Mouse (Mus musculus) lung, embryonic 15.5 days (tissue): ENCODE data around the gene Vps8. TPM values are rescaled to one million over a fixed set of nuclear protein-coding genes. Genes with fewer than 3 reads are reported as not detected.
A peak's percentile ranks its signal among the peaks of the same experiment; 100 is the strongest.

ENCODE experiments used
- ATAC-seq: fragments of 200-750 bp; cut with Nextera tagmentation; 2 replicates; pipeline ENCODE4 v1.8.0; 2017; ENCODE audit warnings: moderate number of reproducible peaks, borderline replicate concordance; ENCODE audit not compliant: low FRiP score, low TSS enrichment; ENCODE audit errors: extremely low read depth
- H3K27ac ChIP-seq: fragments of 300-500 bp; sonication (generic); 2 replicates; pipeline ENCODE4 v1.5.1; 2015; ENCODE audit warnings: moderate library complexity, mild to moderate bottlenecking, inconsistent platforms
- H3K27me3 ChIP-seq: fragments of 300-500 bp; sonication (generic); 2 replicates; pipeline ENCODE4 v1.6.1; 2015; ENCODE audit warnings: inconsistent platforms
- H3K36me3 ChIP-seq: fragments of 300-500 bp; sonication (generic); 2 replicates; pipeline ENCODE4 v1.6.1; 2015; ENCODE audit warnings: inconsistent platforms
- H3K4me1 ChIP-seq: fragments of 300-500 bp; sonication (generic); 2 replicates; pipeline ENCODE4 v1.6.1; 2015; ENCODE audit warnings: inconsistent platforms
- H3K4me2 ChIP-seq: fragments of 300-500 bp; sonication (generic); 2 replicates; pipeline ENCODE4 v1.6.1; 2015; ENCODE audit warnings: inconsistent platforms, mild to moderate bottlenecking, moderate library complexity
- H3K4me3 ChIP-seq: fragments of 300-500 bp; sonication (generic); 2 replicates; pipeline ENCODE4 v1.5.1; 2015; ENCODE audit warnings: mild to moderate bottlenecking, inconsistent platforms
- H3K9ac ChIP-seq: fragments of 300-500 bp; sonication (generic); 2 replicates; pipeline ENCODE4 v1.6.1; 2015; ENCODE audit warnings: inconsistent platforms
- H3K9me3 ChIP-seq: fragments of 300-500 bp; sonication (generic); 2 replicates; pipeline ENCODE4 v1.6.1; 2016; ENCODE audit warnings: inconsistent platforms
- WGBS: fragments of 180-500 bp; shearing (Covaris S2); methylation state at CpG from one replicate; pipeline ENCODE4 v1.1.7; 2015; 5-methylcytosine and 5-hydroxymethylcytosine counted together
- polyA plus RNA-seq: library from polyadenylated mRNA; unstranded; fragments of >200 nt; fragmentation: Nextera tagmentation; extraction: Ambion mirVana; gene quantifications from 2 replicates; pipeline ENCODE4 v1.2.1, GENCODE M21; 2015

Vps8 gene
- polyA plus RNA-seq, 1 experiment from 2014 or later, result 14.3 TPM

GRCm38 (mm10) chr16:21567093-21567492 lies 144.2 kb downstream of the Vps8 start:
- Histone ChIP-seq H3K9ac (no peak overlapping the region), H3K9me3 (no peaks in the 10 kb centered on the region), H3K4me3 (no peak overlapping the region), H3K4me2 (no peak overlapping the region), H3K36me3 (no peaks in the 10 kb centered on the region), H3K27me3 (no peaks in the 10 kb centered on the region), H3K4me1 (no peaks in the 10 kb centered on the region), H3K27ac (no peak overlapping the region)
- ATAC-seq, result no peak
- WGBS, result 94% methylated on average over 5 of the region's 5 CpGs

- Histone ChIP-seq H3K27ac (no peak overlapping the region), H3K4me2 (no peak overlapping the region), H3K9me3 (no peaks in the 10 kb centered on the region), H3K4me1 (no peaks in the 10 kb centered on the region), H3K4me3 (no peak overlapping the region), H3K36me3 (no peaks in the 10 kb centered on the region), H3K27me3 (no peaks in the 10 kb centered on the region), H3K9ac (no peak overlapping the region)
- 58% methylated on average over 7 of the region's 7 CpGs for WGBS
- ATAC-seq, result no peak
These were observed 147.0 kb downstream of the Vps8 start for GRCm38 (mm10) chr16:21569952-21570351.

GRCm38 (mm10) chr16:21570786-21571185 lies 147.9 kb downstream of the Vps8 start:
- Histone ChIP-seq H3K9ac (no peak overlapping the region), H3K9me3 (no peaks in the 10 kb centered on the region), H3K4me1 (no peaks in the 10 kb centered on the region), H3K36me3 (no peaks in the 10 kb centered on the region), H3K4me2 (no peak overlapping the region), H3K4me3 (no peak overlapping the region), H3K27ac (no peak overlapping the region), H3K27me3 (no peaks in the 10 kb centered on the region)
- no peak for ATAC-seq
- WGBS, result 89% methylated on average over 5 of the region's 5 CpGs

GRCm38 (mm10) chr16:21576000-21576420 lies 153.1 kb downstream of the Vps8 start:
- no peak for ATAC-seq
- 66% methylated on average over 10 of the region's 10 CpGs for WGBS
- no peak overlapping the region for H3K9ac ChIP-seq
- no peak overlapping the region for H3K27ac ChIP-seq
- no peak overlapping the region for H3K4me2 ChIP-seq
- H3K4me3 ChIP-seq, result no peak overlapping the region
- no peaks in the 10 kb centered on the region for H3K4me1 ChIP-seq
- no peaks in the 10 kb centered on the region for H3K27me3 ChIP-seq
- H3K36me3 ChIP-seq, result no peaks in the 10 kb centered on the region
- H3K9me3 ChIP-seq, result no peaks in the 10 kb centered on the region

GRCm38 (mm10) chr16:21589110-21589509 lies 166.2 kb downstream of the Vps8 start:
- H3K4me2 ChIP-seq, result no peak overlapping the region
- no peak overlapping the region for H3K4me3 ChIP-seq
- 63% methylated on average over 6 of the region's 6 CpGs for WGBS
- ATAC-seq, result peak; percentile 79
- H3K9ac ChIP-seq, result no peak overlapping the region
- no peaks in the 10 kb centered on the region for H3K9me3 ChIP-seq
- H3K4me1 ChIP-seq, result peaks cover 20% of the 10 kb centered on the region
- no peaks in the 10 kb centered on the region for H3K27me3 ChIP-seq
- H3K36me3 ChIP-seq, result no peaks in the 10 kb centered on the region
- H3K27ac ChIP-seq, result no peak overlapping the region

- peak; percentile 77; the same call in 1 of the 2 replicates for ATAC-seq
- Histone ChIP-seq H3K4me2 (no peak overlapping the region), H3K36me3 (no peaks in the 10 kb centered on the region), H3K9me3 (no peaks in the 10 kb centered on the region), H3K4me1 (peaks cover 20% of the 10 kb centered on the region), H3K27me3 (no peaks in the 10 kb centered on the region), H3K9ac (no peak overlapping the region), H3K4me3 (no peak overlapping the region), H3K27ac (no peak overlapping the region)
- WGBS, result 24% methylated on average over 5 of the region's 5 CpGs
These were observed 167.9 kb downstream of the Vps8 start for GRCm38 (mm10) chr16:21590806-21591205.

- ATAC-seq, result no peak
- WGBS, result 53% methylated on average over 2 of the region's 2 CpGs
- H3K4me3 ChIP-seq, result no peak overlapping the region
These were observed 168.6 kb downstream of the Vps8 start for GRCm38 (mm10) chr16:21591511-21591910.

GRCm38 (mm10) chr16:21595539-21595938 lies 172.6 kb downstream of the Vps8 start:
- Histone ChIP-seq H3K27me3 (no peaks in the 10 kb centered on the region), H3K9ac (no peak overlapping the region), H3K4me2 (no peak overlapping the region), H3K4me3 (no peak overlapping the region), H3K36me3 (no peaks in the 10 kb centered on the region), H3K4me1 (peaks cover 3% of the 10 kb centered on the region; the same call in 1 of the 2 replicates), H3K9me3 (no peaks in the 10 kb centered on the region), H3K27ac (no peak overlapping the region)
- WGBS, result 71% methylated on average over 6 of the region's 6 CpGs
- no peak for ATAC-seq

More at GRCm38 (mm10) chr16:21591511-21591910, 168.6 kb downstream of the Vps8 start:
- Histone ChIP-seq H3K9me3 (no peaks in the 10 kb centered on the region), H3K36me3 (no peaks in the 10 kb centered on the region), H3K27me3 (no peaks in the 10 kb centered on the region), H3K4me1 (peaks cover 20% of the 10 kb centered on the region), H3K4me2 (no peak overlapping the region), H3K9ac (no peak overlapping the region), H3K27ac (no peak overlapping the region)

GRCm38 (mm10) chr16:21604354-21604753 lies 181.4 kb downstream of the Vps8 start:
- no peak overlapping the region for H3K4me3 ChIP-seq
- H3K27ac ChIP-seq, result no peak overlapping the region
- WGBS, result 84% methylated on average over 6 of the region's 6 CpGs
- no peak for ATAC-seq
- H3K27me3 ChIP-seq, result no peaks in the 10 kb centered on the region
- no peak overlapping the region for H3K9ac ChIP-seq
- no peaks in the 10 kb centered on the region for H3K9me3 ChIP-seq
- no peaks in the 10 kb centered on the region for H3K36me3 ChIP-seq
- H3K4me1 ChIP-seq, result peaks cover 33% of the 10 kb centered on the region
- no peak overlapping the region for H3K4me2 ChIP-seq

GRCm38 (mm10) chr16:21606249-21607020 lies 183.5 kb downstream of the Vps8 start:
- ATAC-seq, result no peak
- peaks cover 33% of the 10 kb centered on the region for H3K4me1 ChIP-seq
- no peaks in the 10 kb centered on the region for H3K27me3 ChIP-seq
- no peak overlapping the region for H3K9ac ChIP-seq
- no peaks in the 10 kb centered on the region for H3K9me3 ChIP-seq
- H3K27ac ChIP-seq, result no peak overlapping the region
- WGBS, result 79% methylated on average over 6 of the region's 6 CpGs
- no peak overlapping the region for H3K4me3 ChIP-seq
- no peaks in the 10 kb centered on the region for H3K36me3 ChIP-seq
- H3K4me2 ChIP-seq, result no peak overlapping the region

GRCm38 (mm10) chr16:21607021-21607650 lies 184.2 kb downstream of the Vps8 start:
- Histone ChIP-seq H3K4me3 (no peak overlapping the region), H3K4me2 (no peak overlapping the region), H3K36me3 (no peaks in the 10 kb centered on the region), H3K9ac (no peak overlapping the region), H3K27ac (peak overlapping the region; percentile 23; the same call in 1 of the 2 replicates), H3K27me3 (no peaks in the 10 kb centered on the region), H3K9me3 (no peaks in the 10 kb centered on the region), H3K4me1 (peaks cover 33% of the 10 kb centered on the region)
- 0 out of 2 replicates have a peak, but pooled peaks have one; percentile 4 for ATAC-seq
- WGBS, result 59% methylated on average over 8 of the region's 8 CpGs

- Histone ChIP-seq H3K27ac (peak overlapping the region; percentile 23; the same call in 1 of the 2 replicates), H3K9me3 (no peaks in the 10 kb centered on the region), H3K36me3 (no peaks in the 10 kb centered on the region), H3K9ac (no peak overlapping the region), H3K27me3 (no peaks in the 10 kb centered on the region), H3K4me1 (peaks cover 33% of the 10 kb centered on the region), H3K4me3 (no peak overlapping the region), H3K4me2 (no peak overlapping the region)
- peak; percentile 17; the same call in 1 of the 2 replicates for ATAC-seq
- WGBS, result 63% methylated on average over 5 of the region's 5 CpGs
These were observed 184.7 kb downstream of the Vps8 start for GRCm38 (mm10) chr16:21607651-21608040.
